Mouse (Mus musculus) left cerebral cortex, postnatal 36 days (tissue): ENCODE measurements at regions not wholly inside any gene's neighbourhood (a gene's known extent, or its start where the extent isn't known, plus 50 kb on each side); places are given as distances from the start of the nearest gene placed in this dataset.

Experiments used
- DNase-seq, 2 experiments: peaks; one replicate each; pipeline ENCODE4 v3.0.0; 2021 to 2022; ENCODE audit warnings: low spot score in 2 of 2, mixed read lengths in 1 of 2
- intact Hi-C: fragments of 180-260 bp; cut with DNase I; formaldehyde crosslinking; loops from one replicate; pipeline ENCODE4 v1.15.1; 2025

GRCm38 (mm10) chr9:93044298-93044912 is 502.4 kb downstream of the Plod2 start:
- intact Hi-C loops = no loop called here
- no peak for DNase-seq

GRCm38 (mm10) chr9:93072140-93072539 is 530.1 kb downstream of the Plod2 start:
- DNase-seq = no peak
- intact Hi-C loops = no loop called here

GRCm38 (mm10) chr9:93083114-93083513 is 541.1 kb downstream of the Plod2 start:
- intact Hi-C loops = no loop called here
- no peak for DNase-seq

GRCm38 (mm10) chr9:93098008-93098581 is 556.1 kb downstream of the Plod2 start:
- no peak for DNase-seq
- intact Hi-C loops = no loop called here

- intact Hi-C loops = no loop called here
- no peak for DNase-seq
Observed at GRCm38 (mm10) chr9:93130561-93130960, 588.5 kb downstream of the Plod2 start.

GRCm38 (mm10) chr9:93131620-93132200 is 589.7 kb downstream of the Plod2 start:
- no peak for DNase-seq
- intact Hi-C loops = no loop called here

- intact Hi-C loops = no loop called here
- no peak for DNase-seq
Observed at GRCm38 (mm10) chr9:93136349-93136748, 594.3 kb downstream of the Plod2 start.

GRCm38 (mm10) chr9:93170071-93170470 is 628.0 kb downstream of the Plod2 start:
- DNase-seq = peak; percentile 46 to 77
- intact Hi-C loops = no loop called here

- intact Hi-C loops = no loop called here
Observed at GRCm38 (mm10) chr9:93186638-93187037, 644.6 kb downstream of the Plod2 start.

GRCm38 (mm10) chr9:93232562-93232961 is 690.5 kb downstream of the Plod2 start:
- intact Hi-C loops = no loop called here

More at GRCm38 (mm10) chr9:93186638-93187037, 644.6 kb downstream of the Plod2 start:
- no peak for DNase-seq

GRCm38 (mm10) chr9:93252146-93252545 is 710.1 kb downstream of the Plod2 start:
- DNase-seq = no peak

More at GRCm38 (mm10) chr9:93232562-93232961, 690.5 kb downstream of the Plod2 start:
- DNase-seq = no peak

GRCm38 (mm10) chr9:93297332-93297731 is 755.3 kb downstream of the Plod2 start:
- intact Hi-C loops = no loop called here

More at GRCm38 (mm10) chr9:93252146-93252545, 710.1 kb downstream of the Plod2 start:
- intact Hi-C loops = no loop called here

GRCm38 (mm10) chr9:93306753-93307152 is 764.7 kb downstream of the Plod2 start:
- intact Hi-C loops = no loop called here
- no peak for DNase-seq

More at GRCm38 (mm10) chr9:93297332-93297731, 755.3 kb downstream of the Plod2 start:
- DNase-seq = no peak

- DNase-seq = no peak
- intact Hi-C loops = no loop called here
Observed at GRCm38 (mm10) chr9:93328997-93329682, 787.1 kb downstream of the Plod2 start.
